Mouse (Mus musculus) telencephalon, adult 2 months (tissue): Measurements from ENCODE around the gene Gfral.

Experiments
- DNase-seq: peaks from one replicate; pipeline ENCODE4 v3.0.0-alpha.2; 2011; ENCODE audit warnings: low read depth, low spot score

Gene Gfral

GRCm38 (mm10) chr9:76122888-76123287 is 90.6 kb downstream of the Gfral start:
- peak; percentile 47 for DNase-seq
